Mouse (Mus musculus) midbrain, embryonic 13.5 days (tissue): Measurements from ENCODE around the gene Prdm2. TPM values are rescaled to one million over a fixed set of nuclear protein-coding genes. Genes with fewer than 3 reads are reported as not detected.

Source experiments
- ATAC-seq: fragments of 200-750 bp; cut with Nextera tagmentation; 2 replicates; pipeline ENCODE4 v1.8.0; 2017; ENCODE audit warnings: mild to moderate bottlenecking, moderate TSS enrichment, moderate library complexity
- H3K27ac ChIP-seq: fragments of 300-500 bp; sonication (generic); 2 replicates; pipeline ENCODE4 v1.5.1; 2015; ENCODE audit warnings: inconsistent platforms, mild to moderate bottlenecking, moderate library complexity
- H3K27me3 ChIP-seq: fragments of 300-500 bp; sonication (generic); 2 replicates; pipeline ENCODE4 v1.6.1; 2015; ENCODE audit warnings: mild to moderate bottlenecking, inconsistent platforms
- H3K36me3 ChIP-seq: fragments of 300-500 bp; sonication (generic); 2 replicates; pipeline ENCODE4 v1.6.1; 2015; ENCODE audit warnings: mild to moderate bottlenecking, inconsistent platforms
- H3K4me1 ChIP-seq: fragments of 300-500 bp; sonication (generic); replicated peaks from 2 replicates; pipeline ENCODE4 v1.6.1; 2015; ENCODE audit warnings: inconsistent platforms
- H3K4me2 ChIP-seq: fragments of 300-500 bp; sonication (generic); replicated peaks from 2 replicates; pipeline ENCODE4 v1.6.1; 2015; ENCODE audit warnings: moderate library complexity, mild to moderate bottlenecking, inconsistent platforms
- H3K4me3 ChIP-seq: fragments of 300-500 bp; sonication (generic); replicated peaks from 2 replicates; pipeline ENCODE4 v1.5.1; 2015; ENCODE audit warnings: mild to moderate bottlenecking, inconsistent platforms
- H3K9ac ChIP-seq: fragments of 300-500 bp; sonication (generic); replicated peaks from 2 replicates; pipeline ENCODE4 v1.6.1; 2015; ENCODE audit warnings: mild to moderate bottlenecking, inconsistent platforms
- H3K9me3 ChIP-seq: fragments of 300-500 bp; sonication (generic); 2 replicates; pipeline ENCODE4 v1.6.1; 2016; ENCODE audit warnings: mild to moderate bottlenecking, inconsistent platforms
- WGBS: fragments of 180-500 bp; shearing (Covaris S2); methylation state at CpG from one replicate; pipeline ENCODE4 v1.1.7; 2015; 5-methylcytosine and 5-hydroxymethylcytosine counted together
- polyA plus RNA-seq: library from polyadenylated mRNA; unstranded; fragments of >200 nt; fragmentation: Nextera tagmentation; extraction: Ambion mirVana; gene quantifications from 2 replicates; pipeline ENCODE4 v1.2.1, GENCODE M21; 2015

Gene Prdm2
- polyA plus RNA-seq, 1 experiment from 2014 or later = 21.2 TPM

GRCm38 (mm10) chr4:143143615-143144014, 69.2 kb downstream of the Prdm2 start:
- Histone ChIP-seq H3K4me2 (no peak overlapping the region), H3K4me1 (peaks cover 34% of the 10 kb centered on the region), H3K9ac (no peak overlapping the region), H3K4me3 (no peak overlapping the region), H3K9me3 (no peaks in the 10 kb centered on the region), H3K27me3 (no peaks in the 10 kb centered on the region), H3K36me3 (peaks cover 31% of the 10 kb centered on the region), H3K27ac (no peak overlapping the region)
- ATAC-seq = no peak
- 64% methylated on average over 7 of the region's 7 CpGs for WGBS

DNA sequence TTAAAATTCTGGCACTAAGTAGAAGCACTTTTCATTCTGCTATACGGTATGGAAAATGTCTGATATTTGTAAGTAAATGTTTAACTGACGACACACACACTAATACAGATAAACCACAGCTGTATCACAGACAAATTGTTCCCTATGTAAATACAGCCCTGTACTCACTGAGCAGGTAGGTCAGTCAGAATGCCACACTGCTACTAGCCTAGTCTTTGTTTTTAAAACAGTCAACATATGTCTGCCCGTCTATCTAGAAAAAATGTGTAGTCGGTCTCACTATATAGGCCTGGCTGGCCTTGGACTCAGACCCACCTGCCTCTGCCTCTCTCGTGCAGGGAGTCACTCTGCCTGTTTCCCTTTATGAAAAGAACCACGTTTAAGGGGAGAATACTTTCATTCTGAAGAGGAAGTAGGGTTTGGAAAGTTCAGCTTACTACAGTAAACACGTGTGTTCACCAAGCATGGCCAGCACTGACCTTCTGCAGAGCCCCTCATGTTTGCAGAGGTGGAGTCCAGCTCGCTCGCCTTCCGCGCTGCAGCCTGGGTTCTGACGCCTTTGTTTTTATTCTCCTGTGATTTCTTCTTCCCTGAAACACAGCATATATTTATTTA, 71.0 kb downstream of the Prdm2 start:
- Histone ChIP-seq H3K27ac (no peak overlapping the region), H3K9ac (no peak overlapping the region), H3K27me3 (no peaks in the 10 kb centered on the region), H3K36me3 (peaks cover 36% of the 10 kb centered on the region), H3K4me1 (peaks cover 31% of the 10 kb centered on the region), H3K4me2 (no peak overlapping the region), H3K9me3 (no peaks in the 10 kb centered on the region), H3K4me3 (no peak overlapping the region)
- 80% methylated on average over 12 of the region's 12 CpGs for WGBS
- no peak for ATAC-seq

- H3K9ac ChIP-seq = no peak overlapping the region
- no peaks in the 10 kb centered on the region for H3K9me3 ChIP-seq
- no peak overlapping the region for H3K27ac ChIP-seq
- no peak overlapping the region for H3K4me2 ChIP-seq
- no peak for ATAC-seq
- peaks cover 25% of the 10 kb centered on the region for H3K4me1 ChIP-seq
- H3K27me3 ChIP-seq = no peaks in the 10 kb centered on the region
- no peak overlapping the region for H3K4me3 ChIP-seq
- peaks cover 40% of the 10 kb centered on the region for H3K36me3 ChIP-seq
- WGBS = 96% methylated on average over 3 of the region's 3 CpGs
These were observed 71.9 kb downstream of the Prdm2 start for GRCm38 (mm10) chr4:143140940-143141339.

DNA sequence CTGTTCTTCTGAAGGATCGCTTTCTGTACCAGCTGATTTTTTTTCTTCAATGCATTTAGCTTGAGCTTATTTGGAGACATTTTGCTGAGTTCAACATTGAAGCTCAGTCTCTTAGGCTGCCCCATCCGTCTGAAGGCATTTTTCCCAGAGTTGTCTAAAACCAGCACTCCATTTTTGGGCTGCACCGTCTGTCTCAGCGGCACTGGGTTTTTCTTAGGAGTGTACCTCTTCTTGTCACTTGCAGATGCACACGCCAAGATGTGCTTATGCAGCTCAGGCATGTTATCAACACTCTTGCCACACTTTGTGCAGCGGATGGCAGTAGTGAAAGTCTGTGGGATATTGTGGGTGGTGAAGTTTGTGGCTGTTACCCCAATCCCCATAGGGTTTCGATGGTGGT, 80.4 kb downstream of the Prdm2 start:
- H3K36me3 ChIP-seq = peaks cover 85% of the 10 kb centered on the region
- no peak overlapping the region for H3K4me2 ChIP-seq
- no peaks in the 10 kb centered on the region for H3K9me3 ChIP-seq
- H3K4me3 ChIP-seq = no peak overlapping the region
- no peak overlapping the region for H3K9ac ChIP-seq
- H3K4me1 ChIP-seq = no peaks in the 10 kb centered on the region
- H3K27me3 ChIP-seq = no peaks in the 10 kb centered on the region
- no peak for ATAC-seq
- 95% methylated on average over 7 of the region's 7 CpGs for WGBS
- H3K27ac ChIP-seq = no peak overlapping the region

DNA sequence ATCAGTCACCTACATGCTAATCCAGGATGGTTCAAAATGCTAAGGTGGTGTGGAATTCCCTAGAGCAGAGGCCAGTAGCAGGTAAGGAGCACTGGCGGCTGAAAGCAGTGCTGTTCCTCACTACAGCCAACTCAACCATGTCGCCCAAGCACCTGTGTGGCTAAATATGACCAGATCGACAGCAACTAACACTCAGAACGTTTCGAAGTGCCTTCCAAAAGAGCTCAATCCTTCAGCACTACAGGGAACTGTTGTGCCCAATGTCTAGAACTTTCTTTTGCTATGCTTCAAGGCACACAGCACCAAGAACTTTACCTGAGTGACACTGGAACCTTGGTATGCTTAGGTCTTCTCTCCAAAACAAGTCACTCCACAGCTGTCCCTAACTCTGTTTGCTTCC, 82.4 kb downstream of the Prdm2 start:
- no peaks in the 10 kb centered on the region for H3K27me3 ChIP-seq
- H3K27ac ChIP-seq = no peak overlapping the region
- H3K9ac ChIP-seq = no peak overlapping the region
- no peak overlapping the region for H3K4me3 ChIP-seq
- H3K36me3 ChIP-seq = peaks cover 82% of the 10 kb centered on the region
- no peak overlapping the region for H3K4me2 ChIP-seq
- H3K4me1 ChIP-seq = no peaks in the 10 kb centered on the region
- WGBS = 95% methylated on average over 5 of the region's 5 CpGs
- H3K9me3 ChIP-seq = no peaks in the 10 kb centered on the region
- no peak for ATAC-seq

- Histone ChIP-seq H3K36me3 (peaks cover 71% of the 10 kb centered on the region), H3K9ac (no peak overlapping the region), H3K4me2 (no peak overlapping the region), H3K4me1 (peaks cover 7% of the 10 kb centered on the region; the same call in 1 of the 2 replicates), H3K4me3 (no peak overlapping the region), H3K27ac (no peak overlapping the region), H3K9me3 (no peaks in the 10 kb centered on the region), H3K27me3 (no peaks in the 10 kb centered on the region)
- no peak for ATAC-seq
- WGBS = 97% methylated on average over 4 of the region's 4 CpGs
These were observed 83.5 kb downstream of the Prdm2 start for GRCm38 (mm10) chr4:143129261-143129760.

DNA sequence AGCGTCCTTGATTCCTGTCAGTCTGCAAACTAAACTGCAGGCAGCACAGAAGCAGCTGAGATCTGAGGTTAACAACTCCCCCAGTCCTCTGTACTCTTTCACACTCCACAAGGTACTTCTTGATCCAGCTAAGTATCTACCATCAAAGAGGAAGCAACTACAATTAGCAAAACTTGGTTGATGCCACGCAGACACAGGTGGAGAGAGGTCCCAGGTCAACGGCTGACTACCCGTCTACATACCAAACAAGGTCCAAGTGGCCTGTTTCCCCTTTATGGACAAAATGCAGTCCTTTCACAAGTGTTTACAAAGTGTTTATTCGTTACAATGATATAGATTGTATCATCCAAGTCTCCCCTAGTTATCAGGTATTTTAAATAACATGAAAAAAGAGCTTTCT, 85.6 kb downstream of the Prdm2 start:
- no peak overlapping the region for H3K4me2 ChIP-seq
- WGBS = 95% methylated on average over 5 of the region's 5 CpGs
- H3K9me3 ChIP-seq = no peaks in the 10 kb centered on the region
- H3K4me1 ChIP-seq = peaks cover 7% of the 10 kb centered on the region; the same call in 1 of the 2 replicates
- H3K27me3 ChIP-seq = no peaks in the 10 kb centered on the region
- no peak overlapping the region for H3K4me3 ChIP-seq
- H3K36me3 ChIP-seq = peaks cover 50% of the 10 kb centered on the region
- no peak for ATAC-seq
- no peak overlapping the region for H3K9ac ChIP-seq
- no peak overlapping the region for H3K27ac ChIP-seq

DNA sequence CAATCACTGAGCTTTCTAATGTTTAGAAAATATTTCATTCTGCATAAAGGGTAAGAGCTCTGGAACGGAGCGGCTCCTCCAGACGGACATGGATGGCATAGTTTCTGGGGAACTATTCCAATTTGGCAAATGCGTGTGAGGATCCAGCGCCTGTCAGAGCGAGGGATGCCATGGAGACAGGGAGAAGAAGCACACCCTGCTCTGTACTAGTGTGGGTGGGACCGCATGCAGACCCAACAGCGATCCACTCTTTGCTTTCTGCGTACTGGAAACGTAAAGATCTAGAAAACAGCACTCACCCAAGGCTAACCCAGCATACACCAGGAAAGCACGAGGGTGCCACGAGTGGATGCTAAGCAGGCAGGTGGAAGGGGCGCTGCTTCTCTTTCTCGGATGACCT, 86.3 kb downstream of the Prdm2 start:
- no peaks in the 10 kb centered on the region for H3K9me3 ChIP-seq
- WGBS = 96% methylated on average over 14 of the region's 14 CpGs
- peaks cover 43% of the 10 kb centered on the region for H3K36me3 ChIP-seq
- H3K27me3 ChIP-seq = no peaks in the 10 kb centered on the region
- no peak overlapping the region for H3K4me2 ChIP-seq
- H3K4me1 ChIP-seq = peaks cover 7% of the 10 kb centered on the region; the same call in 1 of the 2 replicates
- no peak overlapping the region for H3K9ac ChIP-seq
- H3K4me3 ChIP-seq = no peak overlapping the region
- H3K27ac ChIP-seq = no peak overlapping the region
- ATAC-seq = no peak

- peaks cover 33% of the 10 kb centered on the region for H3K36me3 ChIP-seq
- no peak overlapping the region for H3K4me3 ChIP-seq
- H3K27ac ChIP-seq = no peak overlapping the region
- H3K27me3 ChIP-seq = no peaks in the 10 kb centered on the region
- no peak; the same call in 1 of the 2 replicates for ATAC-seq
- H3K4me2 ChIP-seq = no peak overlapping the region
- H3K4me1 ChIP-seq = peaks cover 13% of the 10 kb centered on the region; the same call in 1 of the 2 replicates
- H3K9ac ChIP-seq = no peak overlapping the region
- no peaks in the 10 kb centered on the region for H3K9me3 ChIP-seq
- WGBS = 87% methylated on average over 6 of the region's 6 CpGs
These were observed 87.5 kb downstream of the Prdm2 start for GRCm38 (mm10) chr4:143125290-143125689.

DNA sequence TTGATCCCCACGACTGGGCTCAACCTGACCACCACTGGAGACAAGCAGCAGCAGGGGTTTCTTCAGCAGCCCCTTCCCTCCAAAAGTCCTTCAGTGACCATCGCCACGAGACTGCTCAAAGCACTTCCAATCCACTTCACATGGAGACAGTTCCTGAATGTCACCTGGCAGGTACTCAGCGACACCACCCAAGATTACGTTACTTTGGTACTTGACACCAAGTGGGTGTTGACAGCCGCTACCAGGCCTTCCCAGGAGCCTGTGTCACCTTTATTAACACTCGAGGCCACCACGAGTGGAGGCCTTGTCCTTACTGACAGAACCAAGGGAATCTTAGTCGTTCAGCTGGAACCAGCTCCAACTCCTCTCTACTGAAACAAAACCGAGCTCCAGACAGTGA, 89.8 kb downstream of the Prdm2 start:
- Histone ChIP-seq H3K4me2 (no peak overlapping the region), H3K27ac (no peak overlapping the region), H3K9me3 (no peaks in the 10 kb centered on the region), H3K4me1 (peaks cover 34% of the 10 kb centered on the region), H3K4me3 (no peak overlapping the region), H3K9ac (no peak overlapping the region), H3K36me3 (peaks cover 13% of the 10 kb centered on the region), H3K27me3 (no peaks in the 10 kb centered on the region)
- ATAC-seq = no peak
- WGBS = 86% methylated on average over 10 of the region's 10 CpGs

- no peak overlapping the region for H3K9ac ChIP-seq
- no peak overlapping the region for H3K4me3 ChIP-seq
- H3K27me3 ChIP-seq = no peaks in the 10 kb centered on the region
- no peaks in the 10 kb centered on the region for H3K9me3 ChIP-seq
- H3K4me1 ChIP-seq = peaks cover 41% of the 10 kb centered on the region
- H3K4me2 ChIP-seq = no peak overlapping the region
- ATAC-seq = no peak
- H3K27ac ChIP-seq = no peak overlapping the region
- peaks cover under 1% of the 10 kb centered on the region; the same call in 1 of the 2 replicates for H3K36me3 ChIP-seq
- 90% methylated on average over 3 of the region's 3 CpGs for WGBS
These were observed 91.6 kb downstream of the Prdm2 start for GRCm38 (mm10) chr4:143121174-143121573.

GRCm38 (mm10) chr4:143120008-143120407, 92.8 kb downstream of the Prdm2 start:
- WGBS = 92% methylated on average over 8 of the region's 8 CpGs
- peaks cover 45% of the 10 kb centered on the region for H3K4me1 ChIP-seq
- no peak overlapping the region for H3K9ac ChIP-seq
- H3K4me3 ChIP-seq = no peak overlapping the region
- no peak overlapping the region for H3K4me2 ChIP-seq
- no peak overlapping the region for H3K27ac ChIP-seq
- ATAC-seq = 0 out of 2 replicates have a peak, but pooled peaks have one; percentile 35
- no peaks in the 10 kb centered on the region for H3K9me3 ChIP-seq
- no peaks in the 10 kb centered on the region for H3K36me3 ChIP-seq
- no peaks in the 10 kb centered on the region for H3K27me3 ChIP-seq

GRCm38 (mm10) chr4:143118843-143119242, 94.0 kb downstream of the Prdm2 start:
- Histone ChIP-seq H3K36me3 (no peaks in the 10 kb centered on the region), H3K4me2 (no peak overlapping the region), H3K4me3 (no peak overlapping the region), H3K9ac (no peak overlapping the region), H3K4me1 (peaks cover 47% of the 10 kb centered on the region), H3K9me3 (no peaks in the 10 kb centered on the region), H3K27ac (0 out of 2 replicates have a peak overlapping the region, but pooled peaks have one; percentile 25), H3K27me3 (no peaks in the 10 kb centered on the region)
- WGBS = 63% methylated on average over 4 of the region's 4 CpGs
- no peak for ATAC-seq
